Mouse (Mus musculus): ENCODE measurements around the gene Atp2b4.

GRCm38 (mm10) chr1:133784621-133785020 lies 16.2 kb downstream of the Atp2b4 start:
- no peak for TF ChIP-seq POLR2A (IDR thresholded peaks at IDR 0.05; ENCODE audit: low read depth, low read length)
- no peak for TF ChIP-seq CTCF (conservative IDR thresholded peaks at IDR 0.05; ENCODE audit: insufficient read depth, insufficient read length, low read depth, low read length)

All from kidney, adult 2 months (tissue).